Mouse (Mus musculus): ENCODE data around the gene Cgnl1. TPM values are rescaled to one million over a fixed set of nuclear protein-coding genes. Genes with fewer than 3 reads are reported as not detected.

Gene Cgnl1
- total and polyA plus RNA-seq, 2 experiments from 2014 or later = 4.9 to 5.7 TPM

DNA sequence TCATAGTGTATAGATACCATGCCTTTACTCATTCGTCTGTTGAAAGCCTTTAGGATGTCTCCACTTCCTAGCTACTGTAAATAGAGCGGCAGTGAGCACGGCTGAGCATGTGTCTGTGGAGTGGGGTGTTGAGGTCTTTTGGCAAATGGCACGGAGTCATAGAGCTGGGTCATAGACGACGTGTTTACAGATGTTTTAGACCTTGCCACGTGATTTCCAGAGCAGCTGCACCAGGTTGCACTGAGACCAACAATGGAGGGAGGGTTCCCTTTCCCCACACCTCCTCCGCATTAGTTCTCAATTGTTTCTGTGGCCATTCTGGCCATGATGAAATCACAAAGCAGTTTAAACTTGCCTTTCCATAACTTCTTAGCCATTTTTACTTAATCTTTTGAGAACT lies 84.9 kb downstream of the Cgnl1 start:
- H3K36me3 ChIP-seq (ENCODE audit: insufficient read depth, low read length) = no peaks in the 10 kb centered on the region
- no peaks in the 10 kb centered on the region for H3K27me3 ChIP-seq (ENCODE audit: insufficient read depth, low read length)
- no peak overlapping the region for H3K4me2 ChIP-seq (ENCODE audit: low read depth, low read length, poor library complexity, severe bottlenecking)
- WGBS = 92% methylated on average over 8 of the region's 8 CpGs
- TF ChIP-seq CTCF (IDR thresholded peaks at IDR 0.05) = no peak
- H3K9ac ChIP-seq (replicated peaks; ENCODE audit: low read length, poor library complexity, severe bottlenecking) = no peak overlapping the region
- H3K9me3 ChIP-seq (ENCODE audit: low read length) = no peaks in the 10 kb centered on the region
- no peak for ATAC-seq (ENCODE audit: low FRiP score)
- no peak overlapping the region for H3K27ac ChIP-seq (ENCODE audit: low read depth, low read length)
- no peak overlapping the region for H3K4me3 ChIP-seq (ENCODE audit: low read depth, low read length)
- no peak for DNase-seq (ENCODE audit: low spot score)
- no peaks in the 10 kb centered on the region for H3K4me1 ChIP-seq (ENCODE audit: insufficient read depth, low read length)

DNA sequence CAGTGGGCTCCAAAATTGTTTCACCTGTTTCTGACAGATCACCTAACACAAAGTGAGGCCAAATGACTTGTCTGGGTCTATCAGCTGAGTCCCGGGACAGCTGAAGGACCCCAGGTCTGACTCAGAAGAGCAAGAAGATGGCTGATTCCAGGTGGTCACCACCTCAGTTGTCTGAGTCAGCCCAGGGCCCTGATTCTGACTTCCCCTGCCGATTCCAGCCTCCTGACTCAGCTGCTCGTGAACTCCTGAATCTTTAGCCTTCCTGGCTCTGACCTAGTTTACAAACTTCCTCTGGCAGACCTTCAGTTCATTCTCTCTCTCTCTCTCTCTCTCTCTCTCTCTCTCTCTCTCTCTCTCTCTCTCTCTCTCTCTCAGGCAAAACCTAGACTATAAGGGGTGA lies 86.6 kb downstream of the Cgnl1 start:
- H3K36me3 ChIP-seq (ENCODE audit: insufficient read depth, low read length) = no peaks in the 10 kb centered on the region
- no peak for ATAC-seq (ENCODE audit: low FRiP score)
- H3K27me3 ChIP-seq (ENCODE audit: insufficient read depth, low read length) = no peaks in the 10 kb centered on the region
- no peaks in the 10 kb centered on the region for H3K4me1 ChIP-seq (ENCODE audit: insufficient read depth, low read length)
- DNase-seq (ENCODE audit: low spot score) = no peak
- TF ChIP-seq CTCF (IDR thresholded peaks at IDR 0.05) = no peak
- H3K4me2 ChIP-seq (ENCODE audit: low read depth, low read length, poor library complexity, severe bottlenecking) = no peak overlapping the region
- H3K9ac ChIP-seq (replicated peaks; ENCODE audit: low read length, poor library complexity, severe bottlenecking) = no peak overlapping the region
- H3K9me3 ChIP-seq (ENCODE audit: low read length) = no peaks in the 10 kb centered on the region
- H3K4me3 ChIP-seq (ENCODE audit: low read depth, low read length) = no peak overlapping the region
- WGBS = 81% methylated on average over 3 of the region's 3 CpGs
- no peak overlapping the region for H3K27ac ChIP-seq (ENCODE audit: low read depth, low read length)

DNA sequence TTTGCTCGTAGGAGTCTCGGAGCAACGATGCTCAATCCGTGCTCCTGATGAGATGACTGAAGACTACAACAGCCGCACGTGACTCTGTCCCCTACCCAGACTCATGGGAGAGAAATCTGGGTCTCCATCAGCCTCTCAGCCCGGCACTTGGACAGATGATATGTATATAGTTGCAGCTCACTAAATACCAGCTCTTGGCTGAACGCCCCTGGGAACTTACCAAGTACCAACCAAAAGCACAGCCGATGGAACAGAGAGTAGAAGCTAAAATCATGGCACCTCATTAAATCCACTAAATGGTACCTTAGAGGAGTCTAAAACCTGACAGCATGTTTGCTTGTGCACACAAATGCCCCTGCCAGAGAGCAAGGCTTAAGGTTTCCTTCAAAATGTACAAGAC lies 91.0 kb downstream of the Cgnl1 start:
- Histone ChIP-seq H3K9ac (replicated peaks; ENCODE audit: low read length, poor library complexity, severe bottlenecking) (no peak overlapping the region), H3K4me1 (ENCODE audit: insufficient read depth, low read length) (no peaks in the 10 kb centered on the region; the same call in 1 of the 2 replicates), H3K27ac (ENCODE audit: low read depth, low read length) (no peak overlapping the region), H3K9me3 (ENCODE audit: low read length) (no peaks in the 10 kb centered on the region), H3K27me3 (ENCODE audit: insufficient read depth, low read length) (no peaks in the 10 kb centered on the region), H3K36me3 (ENCODE audit: insufficient read depth, low read length) (no peaks in the 10 kb centered on the region), H3K4me3 (ENCODE audit: low read depth, low read length) (no peak overlapping the region), H3K4me2 (ENCODE audit: low read depth, low read length, poor library complexity, severe bottlenecking) (no peak overlapping the region)
- WGBS = 85% methylated on average over 9 of the region's 9 CpGs
- no peak for TF ChIP-seq CTCF (IDR thresholded peaks at IDR 0.05)
- no peak for ATAC-seq (ENCODE audit: low FRiP score)
- no peak for DNase-seq (ENCODE audit: low spot score)

DNA sequence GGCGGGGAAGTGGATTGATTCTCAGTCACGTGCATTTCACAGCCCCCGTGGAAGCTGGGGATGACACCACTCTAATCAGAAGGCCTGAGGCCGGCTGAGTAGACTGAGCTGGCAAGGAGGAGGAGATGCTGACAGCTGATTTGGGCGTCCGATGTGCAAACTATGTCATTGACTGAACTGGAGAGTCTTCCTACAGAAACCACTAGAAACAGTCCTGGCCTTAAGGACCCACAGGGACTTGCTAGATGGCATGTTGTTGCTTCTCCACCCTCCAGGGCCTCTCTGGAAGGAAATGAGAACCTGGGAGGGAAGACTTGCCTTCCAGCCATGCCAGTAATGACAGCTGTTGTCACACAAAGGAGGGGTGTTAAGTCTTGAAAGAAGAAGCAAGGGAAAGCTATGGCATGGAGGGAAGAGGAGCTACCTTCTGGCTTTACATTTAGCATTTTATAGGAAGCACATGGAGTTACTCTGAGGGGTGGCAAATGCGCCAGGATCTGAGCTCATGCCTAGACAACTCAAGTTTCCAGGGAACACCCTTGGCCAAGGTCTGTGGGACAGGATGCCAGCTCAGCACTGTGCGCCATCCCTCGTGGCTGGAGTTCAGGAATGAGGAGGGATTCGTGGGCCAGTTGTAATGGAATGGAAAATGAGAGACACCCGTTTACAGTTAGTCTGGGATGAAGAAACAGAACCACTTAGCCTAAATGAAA lies 92.1 kb downstream of the Cgnl1 start:
- H3K4me3 ChIP-seq (ENCODE audit: low read depth, low read length) = no peak overlapping the region
- H3K27me3 ChIP-seq (ENCODE audit: insufficient read depth, low read length) = no peaks in the 10 kb centered on the region
- 71% methylated on average over 11 of the region's 11 CpGs for WGBS
- ATAC-seq (ENCODE audit: low FRiP score) (no peak), DNase-seq (ENCODE audit: low spot score) (no peak)
- no peaks in the 10 kb centered on the region for H3K9me3 ChIP-seq (ENCODE audit: low read length)
- no peak overlapping the region for H3K27ac ChIP-seq (ENCODE audit: low read depth, low read length)
- H3K36me3 ChIP-seq (ENCODE audit: insufficient read depth, low read length) = no peaks in the 10 kb centered on the region
- H3K4me1 ChIP-seq (ENCODE audit: insufficient read depth, low read length) = no peaks in the 10 kb centered on the region; the same call in 1 of the 2 replicates
- no peak overlapping the region for H3K9ac ChIP-seq (replicated peaks; ENCODE audit: low read length, poor library complexity, severe bottlenecking)
- no peak overlapping the region for H3K4me2 ChIP-seq (ENCODE audit: low read depth, low read length, poor library complexity, severe bottlenecking)
- TF ChIP-seq CTCF (IDR thresholded peaks at IDR 0.05) = no peak

DNA sequence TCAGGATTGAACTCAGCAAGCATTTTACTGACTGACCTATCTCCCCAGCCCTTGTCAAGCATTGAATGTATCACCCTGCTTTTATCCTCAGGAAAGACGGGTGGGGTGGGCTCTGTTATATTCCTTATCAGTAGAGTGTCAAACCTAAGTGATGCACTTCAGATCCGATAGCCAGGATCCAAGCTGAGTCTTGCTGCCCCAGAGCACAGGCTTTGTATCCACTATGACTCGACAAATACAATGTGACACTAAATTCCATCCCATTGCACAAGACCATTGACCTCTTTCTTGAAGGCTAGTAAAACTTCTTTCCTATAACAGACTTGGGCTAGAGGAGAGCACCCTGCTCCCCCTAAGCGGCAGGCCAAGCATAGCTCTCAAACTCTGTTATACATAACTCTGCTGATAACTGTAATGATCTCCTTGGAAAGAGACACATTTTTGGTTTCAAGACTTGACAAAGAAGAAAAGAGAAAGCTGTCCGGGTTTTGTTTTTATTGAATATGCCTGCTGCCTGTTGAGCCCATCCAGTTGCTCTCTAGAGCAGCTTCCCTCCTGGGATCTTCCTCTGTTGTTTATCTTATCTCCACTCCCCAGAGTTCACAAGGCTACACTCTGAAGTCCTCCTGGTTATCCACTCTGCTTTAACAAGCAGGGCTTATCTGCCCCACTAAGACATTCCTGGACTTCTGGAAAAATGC lies 94.3 kb downstream of the Cgnl1 start:
- no peak overlapping the region for H3K9ac ChIP-seq (replicated peaks; ENCODE audit: low read length, poor library complexity, severe bottlenecking)
- H3K9me3 ChIP-seq (ENCODE audit: low read length) = no peaks in the 10 kb centered on the region
- DNase-seq (ENCODE audit: low spot score) (no peak), ATAC-seq (ENCODE audit: low FRiP score) (no peak)
- no peaks in the 10 kb centered on the region for H3K27me3 ChIP-seq (ENCODE audit: insufficient read depth, low read length)
- no peak overlapping the region for H3K4me3 ChIP-seq (ENCODE audit: low read depth, low read length)
- no peak overlapping the region for H3K27ac ChIP-seq (ENCODE audit: low read depth, low read length)
- no peaks in the 10 kb centered on the region for H3K36me3 ChIP-seq (ENCODE audit: insufficient read depth, low read length)
- WGBS = 84% methylated on average over 5 of the region's 5 CpGs
- no peaks in the 10 kb centered on the region; the same call in 1 of the 2 replicates for H3K4me1 ChIP-seq (ENCODE audit: insufficient read depth, low read length)
- TF ChIP-seq CTCF (IDR thresholded peaks at IDR 0.05) = no peak
- H3K4me2 ChIP-seq (ENCODE audit: low read depth, low read length, poor library complexity, severe bottlenecking) = no peak overlapping the region

DNA sequence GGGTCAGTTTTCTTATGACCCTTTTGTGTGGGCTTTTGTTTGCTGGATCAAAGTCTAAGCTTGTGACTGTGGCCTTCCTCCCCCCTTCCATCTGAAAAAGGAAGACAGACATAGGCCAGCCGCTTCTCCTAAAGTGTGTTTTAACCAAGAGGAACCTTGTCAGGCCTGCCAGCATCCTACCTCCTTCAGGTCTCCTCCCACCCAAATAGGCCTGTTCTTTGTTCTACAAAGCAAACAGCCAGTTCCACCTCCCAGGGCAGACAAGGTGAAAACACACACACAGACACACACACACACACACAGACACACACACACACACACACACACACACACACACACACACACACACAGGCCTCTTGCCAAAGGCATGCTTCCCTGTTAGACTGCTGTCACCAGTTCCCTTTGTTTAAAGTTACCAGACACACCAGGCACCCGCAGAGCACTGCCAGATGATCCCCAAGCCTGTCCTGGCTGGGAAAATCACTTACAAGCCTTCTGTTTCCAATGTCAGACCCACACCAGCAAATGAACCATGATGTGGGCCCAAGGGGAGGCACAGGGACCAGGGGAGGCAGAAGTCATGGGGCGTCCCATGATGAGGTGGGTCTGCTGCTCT lies 95.5 kb downstream of the Cgnl1 start:
- ATAC-seq (ENCODE audit: low FRiP score) (no peak), DNase-seq (ENCODE audit: low spot score) (peak; percentile 40)
- WGBS = 57% methylated on average over 3 of the region's 3 CpGs
- no peaks in the 10 kb centered on the region for H3K9me3 ChIP-seq (ENCODE audit: low read length)
- no peak overlapping the region for H3K27ac ChIP-seq (ENCODE audit: low read depth, low read length)
- no peaks in the 10 kb centered on the region; the same call in 1 of the 2 replicates for H3K4me1 ChIP-seq (ENCODE audit: insufficient read depth, low read length)
- no peak overlapping the region for H3K9ac ChIP-seq (replicated peaks; ENCODE audit: low read length, poor library complexity, severe bottlenecking)
- H3K27me3 ChIP-seq (ENCODE audit: insufficient read depth, low read length) = no peaks in the 10 kb centered on the region
- TF ChIP-seq CTCF (IDR thresholded peaks at IDR 0.05) = no peak
- no peak overlapping the region for H3K4me3 ChIP-seq (ENCODE audit: low read depth, low read length)
- H3K36me3 ChIP-seq (ENCODE audit: insufficient read depth, low read length) = no peaks in the 10 kb centered on the region
- H3K4me2 ChIP-seq (ENCODE audit: low read depth, low read length, poor library complexity, severe bottlenecking) = no peak overlapping the region

Measured in midbrain, postnatal 0 days (tissue).